Mouse (Mus musculus) neutrophil, adult 5-6 weeks (primary cell): ENCODE measurements around the gene Mob2. TPM values are rescaled to one million over a fixed set of nuclear protein-coding genes. Genes with fewer than 3 reads are reported as not detected.
A peak's percentile ranks its signal among the peaks of the same experiment; 100 is the strongest.

ENCODE experiments used
- ATAC-seq: fragments of 151-379, 151-347 bp; 2 replicates; pipeline ENCODE4 v1.8.0; 2017; ENCODE audit warnings: mild to moderate bottlenecking, moderate TSS enrichment; ENCODE audit not compliant: insufficient number of reproducible peaks, poor library complexity, low FRiP score, severe bottlenecking; ENCODE audit errors: extremely low read depth
- total RNA-seq: library from RNA; stranded (forward); fragments of 200-1000 nt; gene quantifications from 2 replicates; pipeline ENCODE4 v1.2.3, GENCODE M21; 2017

The Mob2 gene
- total RNA-seq, 1 experiment from 2014 or later: 39.6 TPM

- peak; percentile 70; the same call in 1 of the 2 replicates for ATAC-seq
Measured at GRCm38 (mm10) chr7:142037553-142038170, 23.2 kb downstream of the Mob2 start.

GRCm38 (mm10) chr7:142035048-142035811, 25.6 kb downstream of the Mob2 start:
- ATAC-seq: no peak

- no peak for ATAC-seq
Measured at GRCm38 (mm10) chr7:142034198-142034597, 26.7 kb downstream of the Mob2 start.

- ATAC-seq: no peak
Measured at GRCm38 (mm10) chr7:142030073-142030472, 30.8 kb downstream of the Mob2 start.

- no peak for ATAC-seq
Measured at GRCm38 (mm10) chr7:142025926-142026325, 34.9 kb downstream of the Mob2 start.

GRCm38 (mm10) chr7:142025196-142025595, 35.7 kb downstream of the Mob2 start:
- no peak for ATAC-seq

GRCm38 (mm10) chr7:142020827-142021226, 40.0 kb downstream of the Mob2 start:
- ATAC-seq: no peak

GRCm38 (mm10) chr7:142019699-142020098, 41.2 kb downstream of the Mob2 start:
- no peak for ATAC-seq

GRCm38 (mm10) chr7:142016562-142016961, 44.3 kb downstream of the Mob2 start:
- 0 out of 2 replicates have a peak, but pooled peaks have one; percentile 46 for ATAC-seq

- no peak for ATAC-seq
Measured at GRCm38 (mm10) chr7:142001597-142002340, 59.1 kb downstream of the Mob2 start.

- ATAC-seq: no peak
Measured at GRCm38 (mm10) chr7:142000661-142001060, 60.2 kb downstream of the Mob2 start.

- no peak for ATAC-seq
Measured at GRCm38 (mm10) chr7:141994121-141994520, 66.7 kb downstream of the Mob2 start.

GRCm38 (mm10) chr7:141991183-141991582, 69.7 kb downstream of the Mob2 start:
- ATAC-seq: no peak

GRCm38 (mm10) chr7:141988314-141988806, 72.5 kb downstream of the Mob2 start:
- no peak for ATAC-seq

- ATAC-seq: no peak
Measured at GRCm38 (mm10) chr7:141981237-141981636, 79.6 kb downstream of the Mob2 start.

- ATAC-seq: no peak
Measured at GRCm38 (mm10) chr7:141979247-141979646, 81.6 kb downstream of the Mob2 start.

- no peak for ATAC-seq
Measured at GRCm38 (mm10) chr7:141978003-141978402, 82.9 kb downstream of the Mob2 start.

- ATAC-seq: no peak
Measured at GRCm38 (mm10) chr7:141972831-141973619, 87.8 kb downstream of the Mob2 start.

GRCm38 (mm10) chr7:141966281-141966680, 94.6 kb downstream of the Mob2 start:
- no peak for ATAC-seq
